Mouse (Mus musculus): Measurements from ENCODE around the gene Krt32.

Krt32 gene

DNA sequence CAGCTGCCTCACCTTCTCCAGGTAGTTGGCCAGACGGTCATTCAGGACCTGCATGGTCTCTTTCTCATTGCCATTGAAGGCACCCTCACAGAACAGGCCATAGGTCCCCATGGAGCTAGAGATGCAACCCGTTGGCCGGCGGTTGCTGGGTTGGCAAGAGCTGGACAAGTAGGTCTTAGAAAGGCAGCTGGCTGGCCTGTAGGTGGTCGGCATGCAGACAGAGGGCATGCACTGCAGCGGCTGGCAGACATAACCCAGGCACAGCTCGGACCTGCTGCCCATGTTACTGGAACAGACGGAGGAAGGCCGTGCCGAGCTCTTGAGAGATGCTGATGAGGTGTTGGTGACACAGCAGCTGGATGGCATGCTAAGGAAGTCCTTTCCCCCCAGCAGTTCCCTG, at the start of gene Krt32:
Krt32 (minus strand) TSS at position 366 of the 400 bp plus-strand sequence.
- no peak for DNase-seq

GRCm38 (mm10) chr11:100137693-100138092, 49.7 kb upstream of the Krt32 start:
- DNase-seq: no peak

- no peak for DNase-seq
Measured at GRCm38 (mm10) chr11:100136559-100136958, 48.5 kb upstream of the Krt32 start.

DNA sequence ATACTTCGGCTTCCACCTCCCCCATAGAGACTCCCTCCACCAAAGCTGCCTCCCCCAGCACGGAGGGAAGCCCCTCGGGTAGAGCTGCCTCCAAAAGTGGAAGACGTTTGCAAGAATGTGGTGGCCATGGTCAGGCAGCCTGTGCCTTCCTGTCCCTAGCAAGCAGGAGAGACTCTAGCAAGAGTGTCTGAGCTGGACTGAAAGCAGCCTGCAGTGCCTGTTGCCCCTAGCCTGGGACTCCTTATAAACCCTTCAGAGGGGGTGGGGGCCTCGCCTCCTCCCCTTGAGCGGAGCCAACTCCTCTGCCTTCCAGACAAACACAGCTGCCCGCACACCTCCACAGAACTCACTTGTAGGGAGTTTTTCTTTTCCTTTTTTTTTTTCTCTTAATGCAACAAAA, 47.7 kb upstream of the Krt32 start, which contains the start of gene Krt15:
Krt15 (minus strand) TSS at position 198 of the 400 bp plus-strand sequence.
- no peak for DNase-seq

DNA sequence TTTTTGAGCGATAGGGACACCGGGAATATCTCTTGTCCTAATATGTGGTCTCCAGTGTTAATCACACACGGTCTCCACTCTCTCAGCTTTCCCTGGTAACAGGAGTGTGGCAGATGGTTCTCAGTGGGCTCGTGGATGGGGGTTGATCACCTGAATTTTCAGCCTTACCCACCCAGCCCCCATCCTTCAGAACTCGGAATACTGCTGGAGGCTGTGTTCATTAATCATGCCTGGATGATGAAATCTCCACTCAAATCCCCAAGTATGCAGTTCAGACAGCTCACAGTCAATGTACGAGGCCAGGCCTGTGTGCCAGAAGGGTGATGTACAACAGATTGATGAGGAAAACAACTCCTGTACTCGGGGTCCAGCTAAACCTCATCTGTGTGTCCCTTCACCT, 36.9 kb upstream of the Krt32 start:
- DNase-seq: no peak

DNA sequence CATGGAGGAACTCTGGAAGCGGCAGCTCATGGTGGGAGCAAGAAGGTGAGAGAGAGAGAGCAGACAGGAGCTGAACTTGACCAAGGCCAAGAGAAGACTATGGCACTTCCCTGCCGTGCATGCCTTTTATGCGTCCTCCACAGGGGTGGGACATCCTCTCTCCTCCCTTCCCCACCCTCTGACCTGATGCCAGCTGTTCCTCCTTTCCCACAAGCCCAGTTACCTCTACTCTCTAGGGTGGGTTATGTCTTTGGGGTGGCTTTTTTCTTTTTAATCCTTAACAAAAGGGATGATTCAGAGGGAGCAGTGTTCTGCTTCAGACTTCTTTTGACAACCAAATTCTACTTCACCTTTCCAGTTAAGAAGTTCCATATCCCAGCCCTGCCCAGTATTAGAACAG, 33.4 kb upstream of the Krt32 start, which contains the start of gene Krt13:
Krt13 (minus strand) TSS at position 101 of the 400 bp plus-strand sequence.
- DNase-seq: no peak

GRCm38 (mm10) chr11:100120331-100120730, 32.3 kb upstream of the Krt32 start:
- no peak for DNase-seq

GRCm38 (mm10) chr11:100113742-100114029, 25.7 kb upstream of the Krt32 start:
- DNase-seq: no peak

- no peak for DNase-seq
Measured at GRCm38 (mm10) chr11:100112935-100113741, 25.1 kb upstream of the Krt32 start.

- no peak for DNase-seq
Measured at GRCm38 (mm10) chr11:100105576-100106122, 17.6 kb upstream of the Krt32 start, which contains the start of gene Krt36. TSS of gene Krt36 (minus strand) at chr11:100105626.

DNA sequence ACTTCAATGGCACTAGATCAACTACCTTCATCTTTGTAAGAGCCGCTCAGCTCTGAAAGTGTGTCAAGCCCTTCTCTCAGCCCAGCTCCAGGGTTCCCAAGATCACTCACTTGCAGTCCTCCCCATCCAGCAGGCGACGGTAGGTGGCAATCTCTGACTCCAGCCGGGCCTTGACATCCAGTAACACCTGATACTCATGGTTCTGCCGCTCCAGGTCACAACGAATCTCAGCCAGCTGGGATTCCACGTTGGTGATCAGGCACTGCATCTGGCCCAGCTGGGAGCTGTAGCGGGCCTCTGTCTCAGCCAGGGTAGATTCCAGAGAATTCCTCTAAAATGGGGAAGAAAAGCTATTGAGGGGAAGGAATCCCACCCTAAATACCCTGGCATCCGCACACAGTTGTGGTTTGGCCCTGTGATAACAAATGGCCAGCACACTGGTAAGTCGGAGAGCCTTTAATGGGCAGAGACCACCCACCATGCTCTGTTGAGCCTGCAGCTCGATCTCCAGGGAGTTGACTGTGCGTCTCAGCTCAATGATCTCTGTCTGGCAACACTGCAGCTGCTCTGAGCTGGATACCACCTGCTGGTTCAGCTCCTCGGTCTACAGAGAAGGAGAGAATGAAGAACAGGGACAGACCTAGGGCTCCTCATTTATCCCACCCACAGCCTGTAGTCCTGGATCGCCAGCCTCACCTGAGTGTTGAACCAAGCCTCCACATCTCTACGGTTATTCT, 14.8 kb upstream of the Krt32 start:
- no peak for DNase-seq

DNA sequence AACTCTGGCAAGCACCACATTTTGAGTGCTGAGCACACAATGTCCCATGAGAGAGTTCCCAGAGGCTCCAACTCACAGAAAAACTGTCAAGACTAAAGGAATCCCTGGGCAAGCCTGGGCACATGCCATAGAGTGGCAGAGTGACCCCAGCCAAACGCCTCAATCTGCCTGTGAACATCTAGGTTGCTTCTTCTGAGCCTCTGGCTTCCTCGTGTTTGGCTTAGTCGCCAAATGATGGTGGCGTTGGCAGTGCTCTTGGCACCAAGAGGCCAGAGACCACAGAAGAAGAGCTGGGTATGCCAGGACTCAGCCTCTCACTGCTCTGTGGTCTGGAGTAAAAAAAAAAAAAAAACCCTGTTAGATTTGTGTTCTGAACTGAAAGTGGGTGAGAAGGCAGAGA, 12.4 kb upstream of the Krt32 start:
- DNase-seq: no peak

GRCm38 (mm10) chr11:100097819-100098218, 9.8 kb upstream of the Krt32 start:
- DNase-seq: no peak

DNA sequence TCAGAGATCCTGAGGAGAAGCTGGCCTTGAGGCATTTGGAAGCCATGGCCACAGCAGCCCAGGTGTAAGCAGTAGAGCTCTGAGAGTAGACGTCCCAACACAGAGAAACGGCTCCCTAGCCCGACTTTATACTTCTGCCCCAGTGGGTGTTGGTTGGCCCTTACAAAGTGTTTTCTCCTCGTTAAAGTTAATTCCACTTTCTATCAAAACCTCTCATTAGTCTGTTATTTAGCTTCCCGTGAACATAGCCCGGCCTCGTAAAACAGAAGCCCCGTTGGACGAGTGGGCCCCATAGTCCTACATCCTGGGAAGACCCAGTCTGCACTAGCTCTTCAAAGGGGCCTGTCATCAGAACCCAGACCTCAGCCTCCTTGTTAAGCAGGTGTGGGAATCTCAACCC, 8.1 kb upstream of the Krt32 start, which contains the start of gene Krt35:
Krt35 (minus strand) TSS at position 101 of the 400 bp plus-strand sequence.
- DNase-seq: no peak

DNA sequence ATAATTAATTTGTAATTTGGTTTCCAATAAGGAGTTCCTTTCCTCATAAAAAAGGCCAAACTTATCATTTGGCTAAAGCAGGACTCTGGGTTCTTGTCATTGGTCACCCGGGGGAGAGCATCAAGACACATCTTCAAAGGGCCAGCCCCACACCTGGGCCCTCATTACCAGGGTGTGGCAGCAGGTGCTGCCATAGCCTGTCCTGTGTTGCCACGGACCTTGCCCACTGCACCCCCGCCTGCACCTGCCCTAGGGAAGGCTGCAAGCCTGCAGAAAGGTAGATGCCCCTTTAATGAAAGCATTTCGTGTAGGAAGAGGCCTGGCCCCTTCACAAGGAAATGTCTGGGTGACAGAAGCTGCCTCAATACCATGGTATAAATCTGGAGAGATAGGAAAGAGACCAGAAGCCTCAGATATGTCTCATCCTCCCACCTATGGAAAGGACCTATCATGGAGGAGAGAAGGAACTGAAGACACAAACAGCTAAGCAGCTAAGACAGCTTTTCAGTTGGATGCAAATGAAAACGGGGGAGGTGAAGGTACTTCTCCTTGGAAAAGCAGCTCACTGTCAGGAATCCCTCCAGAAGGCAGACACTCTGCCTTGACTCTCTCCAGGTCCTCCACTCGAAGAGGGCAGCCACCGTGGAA, 476 bp upstream of the Krt32 start:
- DNase-seq: no peak

GRCm38 (mm10) chr11:100073873-100074272, 14.2 kb downstream of the Krt32 start:
- no peak for DNase-seq

DNA sequence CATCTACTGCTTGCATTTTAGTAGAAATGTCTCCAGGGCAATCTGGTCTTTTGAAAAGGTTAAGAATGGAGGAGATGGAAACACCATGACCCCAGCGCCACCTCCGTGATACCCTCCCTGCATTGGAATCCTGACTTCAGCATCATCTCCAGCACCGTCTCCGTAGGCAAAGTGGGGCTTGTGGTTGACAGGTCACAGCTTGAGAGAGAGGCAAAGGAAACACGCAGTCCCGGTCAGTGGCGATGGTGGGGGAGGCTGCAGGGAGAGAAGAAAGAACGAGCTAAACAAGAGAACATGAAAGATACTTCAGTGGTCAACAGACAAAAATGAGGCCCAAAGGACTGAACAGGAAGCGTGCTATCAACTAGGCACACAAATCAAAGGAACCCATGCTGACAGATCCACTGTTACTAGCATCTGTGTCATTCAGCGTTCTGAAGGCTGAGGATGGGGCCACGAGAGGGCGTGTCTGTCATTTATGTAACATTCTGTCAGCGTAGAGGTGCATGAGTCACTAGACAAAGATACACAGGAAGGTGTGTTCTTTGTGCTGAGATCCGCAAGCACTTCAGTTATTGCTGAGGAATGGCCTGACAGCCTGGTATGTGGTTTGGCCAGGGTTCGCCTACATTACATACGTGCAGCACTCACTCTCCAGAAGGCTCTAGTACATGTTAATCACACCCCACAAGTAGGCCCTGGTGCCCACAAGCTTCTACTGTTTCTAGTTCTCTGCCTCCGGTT, 20.6 kb downstream of the Krt32 start:
- DNase-seq: no peak

DNA sequence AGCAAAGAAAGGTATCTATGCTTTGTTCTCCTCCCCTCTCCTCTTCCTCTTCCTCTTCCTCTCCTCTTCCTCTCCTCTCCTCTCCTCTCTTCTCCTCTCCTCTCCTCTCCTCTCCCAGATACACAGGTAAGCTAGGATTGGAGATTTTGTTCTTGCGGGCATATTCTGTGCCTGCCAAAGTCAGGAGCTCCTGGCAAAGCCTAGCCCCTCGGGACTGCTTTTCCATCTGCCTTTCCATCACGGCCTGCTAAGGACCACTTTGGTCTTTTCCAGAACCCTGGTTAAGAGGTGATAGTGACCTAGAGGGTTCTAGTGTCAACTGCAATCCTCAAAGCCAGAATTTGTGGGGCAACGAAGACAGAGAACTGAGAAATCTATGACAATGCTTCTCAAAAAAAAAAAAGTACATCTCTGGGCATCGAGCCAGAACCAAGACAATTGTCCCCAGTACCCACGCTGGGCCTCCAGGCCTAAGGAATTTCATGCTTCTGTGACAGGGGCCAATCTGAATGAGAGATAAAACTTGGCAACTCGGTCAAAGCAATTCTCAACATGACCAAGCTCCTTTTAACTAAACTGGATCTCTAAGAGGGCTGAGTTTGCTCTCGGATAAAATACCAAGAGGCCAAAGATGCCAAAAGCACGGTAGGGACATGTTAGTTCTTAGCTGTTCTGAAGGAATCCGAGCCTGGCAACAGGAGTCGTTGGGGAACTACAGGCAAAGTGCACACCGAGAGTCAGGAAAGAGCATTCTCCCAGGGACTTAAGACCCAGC, 21.6 kb downstream of the Krt32 start:
- no peak for DNase-seq

- no peak for DNase-seq
Measured at GRCm38 (mm10) chr11:100058875-100059274, 29.2 kb downstream of the Krt32 start.

GRCm38 (mm10) chr11:100055686-100056655, 32.1 kb downstream of the Krt32 start:
- no peak for DNase-seq

All from cerebellum, adult 8-10 months (tissue).